Mouse (Mus musculus) monocyte, adult 2 months (primary cell): ENCODE measurements around the gene Myoc.
"Not testable (repeated sequence)": the region's sequence is repeated elsewhere in the genome, so short reads cannot be mapped to it uniquely, and the experiment has no call there.

Experiments
- DNase-seq, 2 experiments: peaks; one replicate each; pipeline ENCODE4 v3.0.0; 2022; ENCODE audit warnings: low spot score in 2 of 2, low read depth in 1 of 2

Gene Myoc

DNA sequence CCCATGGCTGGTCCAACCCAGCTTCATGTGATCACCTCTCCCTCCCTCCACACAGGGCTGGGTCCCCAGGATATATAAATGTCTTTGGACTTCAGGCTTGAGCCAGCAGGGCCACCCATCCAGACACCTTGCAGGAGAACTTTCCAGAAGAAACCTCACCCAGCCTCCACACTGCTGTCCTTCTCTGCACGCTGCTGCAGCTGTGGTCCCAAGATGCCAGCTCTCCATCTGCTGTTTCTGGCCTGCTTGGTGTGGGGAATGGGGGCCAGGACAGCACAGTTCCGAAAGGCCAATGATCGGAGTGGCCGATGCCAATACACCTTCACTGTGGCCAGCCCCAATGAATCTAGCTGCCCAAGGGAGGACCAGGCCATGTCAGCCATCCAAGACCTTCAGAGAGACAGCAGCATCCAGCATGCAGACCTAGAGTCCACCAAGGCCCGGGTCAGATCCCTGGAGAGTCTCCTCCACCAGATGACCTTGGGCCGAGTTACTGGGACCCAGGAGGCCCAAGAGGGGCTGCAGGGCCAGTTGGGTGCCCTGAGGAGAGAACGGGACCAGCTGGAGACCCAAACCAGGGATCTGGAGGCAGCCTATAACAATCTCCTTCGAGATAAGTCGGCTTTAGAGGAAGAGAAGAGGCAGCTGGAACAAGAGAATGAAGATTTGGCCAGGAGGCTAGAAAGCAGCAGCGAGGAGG lies at the start of gene Myoc:
Gene Myoc, plus strand, starts transcription at position 105 of the 700 bp plus-strand sequence.
- no peak for DNase-seq

DNA sequence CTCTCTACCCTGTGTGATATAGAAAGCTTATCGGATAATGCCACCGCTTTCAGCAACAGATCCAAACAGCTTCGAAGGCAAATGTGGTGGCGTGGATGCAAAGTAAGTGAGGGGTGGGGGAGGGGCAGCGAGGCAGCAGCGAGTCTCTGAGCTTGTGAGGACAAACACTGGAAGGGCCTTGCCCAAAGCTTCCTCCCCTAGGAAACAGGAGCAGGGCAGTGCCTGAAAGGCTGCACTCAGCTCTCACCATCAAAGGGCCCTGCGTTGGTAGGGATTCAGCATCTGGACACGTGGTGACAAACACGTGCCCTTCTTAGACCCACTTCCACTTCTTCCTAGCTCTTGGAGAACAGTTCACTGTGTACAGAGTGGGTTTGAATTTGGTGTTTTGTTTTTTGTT lies 49.5 kb upstream of the Myoc start:
- no peak for DNase-seq

DNA sequence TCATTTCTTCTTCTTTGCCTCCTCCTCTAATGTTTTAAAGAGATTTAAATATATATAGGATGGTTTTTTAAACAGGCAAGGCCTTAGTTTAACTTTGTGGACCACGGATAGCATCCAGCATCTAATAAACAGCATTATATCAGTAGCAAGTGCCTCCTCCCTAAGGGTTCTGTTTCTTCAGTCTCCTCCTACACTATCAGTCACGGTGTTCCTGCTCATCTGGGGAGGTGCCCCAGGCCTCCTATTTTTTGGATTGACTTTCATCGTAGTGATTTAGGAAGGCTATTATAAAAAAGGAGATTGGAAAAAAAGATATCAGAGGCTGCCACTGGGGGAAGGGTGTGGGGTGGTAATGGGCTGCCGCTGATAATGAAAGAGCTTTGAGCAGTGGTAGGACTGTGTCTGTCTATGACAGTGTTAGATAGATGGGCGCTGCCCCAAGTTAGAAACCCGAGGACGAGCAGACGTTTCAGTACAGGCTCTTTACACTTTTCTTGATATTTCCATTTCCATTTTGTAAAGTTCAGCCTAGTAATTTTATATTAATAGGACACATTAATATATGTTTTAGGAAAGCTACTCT lies 48.4 kb upstream of the Myoc start:
- DNase-seq: no peak

DNA sequence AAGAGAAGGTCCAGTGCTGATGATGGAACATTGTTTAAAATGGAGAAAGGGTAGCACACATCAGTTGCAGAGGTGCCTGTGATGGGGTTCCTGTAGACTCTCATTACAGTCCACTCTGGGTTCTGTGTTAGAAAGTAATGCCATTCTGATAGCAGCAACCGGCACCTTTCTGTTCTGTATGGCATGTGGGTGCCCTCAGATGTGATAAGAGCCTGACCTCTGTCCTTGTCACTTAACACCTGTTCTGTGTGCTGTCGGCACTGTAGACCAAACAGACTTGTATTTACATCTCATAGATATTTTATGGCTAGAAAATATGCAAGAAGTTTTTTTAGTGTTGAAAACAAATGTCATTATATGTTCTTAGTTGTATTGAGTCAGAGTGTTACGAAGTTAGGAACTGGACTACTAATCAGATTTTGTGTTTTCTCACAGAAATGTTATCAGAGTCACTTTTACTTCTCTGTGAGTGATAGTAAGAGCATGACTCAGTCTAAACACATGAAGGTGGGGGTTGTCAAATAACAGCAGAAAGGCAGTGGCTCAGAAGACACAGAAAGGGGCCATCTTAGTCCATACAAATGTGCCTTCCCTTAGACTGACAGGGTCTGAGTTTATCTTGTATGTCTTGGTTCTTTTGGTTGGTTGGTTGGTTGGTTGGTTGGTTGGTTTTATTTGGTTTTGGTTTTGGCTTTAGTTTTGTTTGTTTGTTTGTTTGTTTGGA lies 41.4 kb upstream of the Myoc start:
- no peak for DNase-seq

DNA sequence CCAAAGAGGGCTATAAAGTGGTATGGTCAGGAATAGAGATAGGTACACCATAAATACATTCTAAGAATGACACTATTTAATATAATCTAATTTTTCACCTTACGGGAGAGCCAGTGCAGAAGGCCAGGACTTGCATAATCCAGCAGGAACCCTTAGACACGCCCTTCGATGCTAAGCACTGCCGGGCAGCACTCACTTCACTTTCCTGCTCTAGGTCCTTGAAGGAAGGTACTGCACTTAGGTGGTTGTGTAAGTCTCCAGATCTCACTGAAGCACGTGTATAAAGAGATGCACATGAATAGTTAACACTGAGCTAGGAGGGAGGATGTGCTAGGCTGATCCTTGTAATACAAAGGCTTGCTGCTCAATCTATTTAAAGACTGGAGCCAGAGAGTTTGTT lies 39.3 kb upstream of the Myoc start:
- no peak for DNase-seq

DNA sequence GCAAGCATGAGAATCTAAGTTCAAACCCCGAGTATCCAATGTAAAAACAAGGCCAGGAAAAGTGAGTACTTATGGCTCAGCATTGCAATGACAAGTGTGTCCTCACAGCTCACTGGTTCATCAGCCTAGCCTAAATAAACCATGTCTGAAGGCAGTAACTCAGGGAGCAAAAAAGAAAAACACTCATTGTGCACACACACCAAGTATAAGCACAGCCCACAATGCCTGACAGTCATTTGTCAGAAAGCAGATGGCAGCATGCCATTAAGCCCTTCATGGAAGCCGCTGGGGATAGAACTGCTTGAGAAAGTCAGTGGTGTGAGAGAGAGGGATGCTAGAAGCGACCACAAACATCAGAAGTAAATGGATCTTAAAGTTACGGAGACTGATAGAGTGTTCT lies 37.7 kb upstream of the Myoc start:
- DNase-seq: no peak

DNA sequence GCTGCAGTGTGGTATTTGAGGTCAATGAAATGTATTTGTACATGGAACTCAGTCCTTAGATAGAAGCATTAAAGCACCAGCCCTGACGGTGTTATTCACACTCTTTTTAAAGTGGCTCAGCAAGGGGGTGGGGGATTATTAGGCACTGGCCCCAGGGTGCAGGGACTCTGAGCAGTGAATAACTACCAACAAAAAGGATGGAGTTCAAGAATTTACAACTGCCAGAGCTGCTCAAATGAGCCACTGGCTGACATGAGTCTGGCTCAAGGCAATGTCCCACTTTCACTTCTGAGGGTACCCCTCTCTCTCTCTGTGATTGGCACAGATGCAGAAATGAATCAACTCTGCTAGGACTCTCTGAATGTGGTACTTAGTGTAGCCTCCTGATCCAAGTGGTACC lies 30.8 kb upstream of the Myoc start:
- no peak for DNase-seq

DNA sequence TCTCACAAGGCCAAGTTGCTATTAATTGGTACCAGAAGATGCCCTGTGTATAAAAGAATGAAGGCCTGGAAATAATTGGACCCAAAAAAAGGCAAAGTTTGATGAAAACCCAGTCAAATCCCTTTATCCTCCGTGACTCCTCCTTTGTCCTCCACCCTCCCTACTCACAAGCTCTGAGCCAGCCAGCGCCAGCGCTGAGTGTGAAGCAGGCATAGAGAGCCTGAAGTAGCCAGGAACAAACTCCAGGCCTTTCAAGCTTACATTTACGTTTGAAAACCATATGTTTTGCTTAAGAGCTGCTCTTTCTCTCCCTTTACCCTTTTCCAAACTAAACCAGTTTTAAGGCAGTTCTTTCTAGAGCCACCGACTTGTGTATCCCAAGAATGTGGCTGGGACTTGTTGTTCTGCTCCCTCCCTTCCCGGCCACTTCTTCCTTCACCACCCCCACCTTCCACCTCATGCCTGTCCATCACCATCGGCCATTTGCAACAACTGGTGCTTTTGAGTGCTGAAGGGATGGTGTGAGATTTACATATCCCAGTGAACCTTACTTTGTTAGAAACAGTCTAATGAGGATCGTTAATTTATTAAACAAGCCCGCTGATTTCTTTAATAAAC lies 29.2 kb upstream of the Myoc start:
- DNase-seq: no peak

DNA sequence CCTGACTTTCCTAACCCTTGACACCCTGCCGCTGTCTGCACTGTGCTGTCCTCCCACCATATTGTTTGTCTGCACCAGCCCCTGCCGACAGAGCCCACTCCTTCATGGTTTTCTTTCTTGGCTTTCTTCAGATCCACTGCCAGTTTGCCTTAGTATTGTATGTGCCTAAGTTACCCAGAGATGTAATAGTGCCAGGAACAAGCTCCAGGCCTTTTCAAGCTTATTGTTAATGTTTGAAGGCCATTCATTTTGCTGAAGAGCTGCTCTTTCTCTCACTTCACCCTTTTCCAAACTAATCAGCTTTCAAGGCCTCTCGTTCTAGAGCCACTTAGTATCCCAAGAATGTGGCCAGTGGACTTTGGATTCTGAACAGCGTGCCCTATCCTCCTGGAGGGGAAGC lies 27.8 kb upstream of the Myoc start:
- no peak for DNase-seq

DNA sequence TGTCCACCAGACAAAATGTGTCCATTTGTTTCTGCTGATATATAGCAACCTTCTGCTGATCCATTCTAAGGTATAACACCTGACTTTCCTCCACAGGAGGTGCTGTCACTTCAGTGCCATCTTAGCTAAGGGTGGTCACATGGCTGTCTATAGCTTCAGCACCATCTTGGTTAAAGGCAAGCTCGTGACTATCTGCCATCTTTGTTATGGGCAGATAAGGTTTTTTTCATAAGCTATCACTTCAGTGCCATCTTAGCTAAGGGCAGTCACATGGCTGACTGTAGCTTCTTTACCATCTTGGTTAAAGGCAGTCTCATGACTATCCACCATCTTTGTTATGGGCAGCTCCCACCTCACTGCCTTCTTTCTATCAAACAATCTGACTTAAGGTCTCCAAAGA lies 23.4 kb upstream of the Myoc start:
- no peak for DNase-seq

DNA sequence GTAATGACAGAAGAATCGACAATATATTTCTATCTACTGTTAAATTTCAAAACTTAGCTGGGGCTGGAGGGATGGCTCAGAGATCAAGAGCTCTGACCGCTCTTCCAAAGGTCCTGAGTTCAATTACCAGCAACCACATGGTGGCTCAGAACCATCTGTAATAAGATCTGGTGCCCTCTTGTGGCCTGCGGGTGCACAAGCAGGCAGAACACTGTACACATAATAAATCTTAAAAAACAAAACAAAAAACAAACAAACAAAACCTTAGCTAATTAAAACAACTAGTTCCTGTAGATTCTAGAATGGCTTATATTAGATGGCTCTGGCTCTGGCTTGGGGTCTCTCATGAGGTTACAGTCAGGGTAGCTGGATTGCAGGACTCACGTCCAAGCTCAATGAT lies 18.5 kb upstream of the Myoc start:
- DNase-seq: no peak

DNA sequence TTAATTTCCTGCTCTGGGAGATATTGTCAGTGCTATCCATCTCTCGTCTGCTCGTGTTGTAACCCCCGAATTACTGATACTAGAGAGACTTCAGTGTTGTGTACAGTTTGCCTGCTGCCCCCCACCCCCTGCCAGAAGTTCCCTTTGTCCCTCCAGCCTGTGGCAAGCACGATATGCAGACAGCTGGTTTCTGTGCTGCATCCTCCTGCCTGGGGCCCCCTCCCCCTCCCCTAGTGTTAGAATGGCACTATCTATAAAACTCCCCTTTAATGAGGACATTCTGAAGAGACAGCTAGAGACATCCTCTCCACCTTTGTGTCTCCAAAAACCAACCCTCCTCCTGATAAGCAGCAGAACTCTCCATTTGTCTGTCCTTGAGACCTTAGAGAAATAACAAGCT lies 15.1 kb upstream of the Myoc start:
- no peak for DNase-seq

DNA sequence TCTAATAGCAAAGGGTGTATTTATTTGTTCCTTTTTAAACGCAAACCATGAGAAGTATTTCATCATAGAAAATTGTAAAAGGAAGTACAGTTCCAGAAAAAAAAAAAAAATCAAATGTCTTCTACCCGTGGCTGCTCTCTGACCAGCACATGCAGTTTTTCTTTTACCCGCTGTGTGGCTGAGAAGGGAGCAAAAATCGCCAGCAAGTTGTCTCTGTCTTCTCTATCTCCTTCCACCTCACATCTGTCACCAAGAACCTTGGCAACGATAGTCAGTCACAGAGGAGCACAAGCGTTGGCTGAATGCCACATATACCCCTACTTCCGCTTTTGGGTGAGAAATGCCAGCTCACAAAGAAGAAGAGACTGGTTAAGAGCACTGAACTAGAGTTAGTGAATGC lies 13.7 kb upstream of the Myoc start:
- peak; percentile 46 to 55 for DNase-seq

DNA sequence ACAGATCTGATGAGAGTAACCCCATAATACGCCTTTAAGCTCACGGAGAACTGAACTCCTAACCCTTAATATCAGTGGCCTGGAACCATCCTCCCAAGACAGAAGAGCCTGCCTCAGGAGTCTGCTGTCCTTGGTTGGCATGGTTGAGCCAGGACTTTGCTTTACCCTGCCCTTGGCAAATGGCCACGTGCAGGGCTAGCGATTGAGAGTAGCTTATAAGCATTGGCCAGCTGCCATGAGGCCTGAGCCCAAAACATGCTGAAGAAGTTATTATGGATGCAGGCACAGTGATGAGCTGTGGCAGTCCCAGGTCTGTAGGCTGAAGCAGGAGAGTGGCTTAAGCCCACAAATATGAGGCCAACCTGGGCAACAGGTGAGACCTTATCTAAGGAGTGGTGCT lies 11.1 kb upstream of the Myoc start:
- not testable (repeated sequence) for DNase-seq

DNA sequence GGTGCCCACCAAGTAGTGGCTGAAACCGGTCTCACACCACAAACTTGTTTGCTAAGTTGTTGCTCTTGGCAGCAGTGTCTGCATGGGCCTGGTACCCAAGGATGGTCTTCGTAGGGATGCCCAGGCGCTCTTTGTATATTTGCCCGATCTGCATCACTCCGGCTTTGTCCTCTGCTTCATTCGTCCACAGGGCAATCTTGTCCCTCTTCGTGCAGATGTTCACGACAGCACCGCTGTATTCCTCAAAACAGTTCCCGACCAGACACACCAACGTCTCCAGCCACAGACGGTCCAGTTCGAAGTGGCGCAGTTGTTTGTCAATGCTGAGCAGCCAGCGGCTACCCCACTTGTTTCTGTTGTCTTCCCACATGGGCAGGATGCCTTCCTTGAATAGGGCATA lies 10.6 kb upstream of the Myoc start:
- not testable (repeated sequence) for DNase-seq

DNA sequence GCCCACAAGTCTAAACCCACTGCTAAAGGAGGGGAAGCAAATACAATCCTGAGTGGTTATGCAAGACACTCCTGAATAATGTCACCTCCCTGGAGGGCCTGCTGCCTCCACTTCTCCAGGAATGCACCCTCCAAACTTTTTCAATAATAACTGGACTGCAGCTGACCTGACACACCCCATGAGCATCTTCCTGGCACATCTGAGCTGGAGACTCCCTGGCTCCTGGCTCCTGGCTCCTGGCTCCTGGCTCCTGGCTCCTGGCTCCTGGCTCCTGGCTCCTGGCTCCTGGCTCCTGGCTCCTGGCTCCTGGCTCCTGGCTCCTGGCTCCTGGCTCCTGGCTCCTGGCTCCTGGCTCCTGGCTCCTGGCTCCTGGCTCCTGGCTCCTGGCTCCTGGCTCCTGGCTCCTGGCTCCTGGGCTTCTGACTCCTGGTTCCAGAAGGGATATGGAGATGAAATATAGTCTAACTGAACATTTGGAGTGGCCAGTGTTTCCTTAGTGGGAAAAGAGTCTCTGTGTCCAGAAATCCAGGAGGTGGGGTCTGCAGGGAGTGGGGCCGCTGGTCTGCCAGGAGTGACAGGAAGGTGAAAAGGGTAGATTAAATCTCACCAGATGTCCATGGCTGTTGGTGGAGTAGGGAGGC lies 3.5 kb upstream of the Myoc start:
- DNase-seq: not testable (repeated sequence)

DNA sequence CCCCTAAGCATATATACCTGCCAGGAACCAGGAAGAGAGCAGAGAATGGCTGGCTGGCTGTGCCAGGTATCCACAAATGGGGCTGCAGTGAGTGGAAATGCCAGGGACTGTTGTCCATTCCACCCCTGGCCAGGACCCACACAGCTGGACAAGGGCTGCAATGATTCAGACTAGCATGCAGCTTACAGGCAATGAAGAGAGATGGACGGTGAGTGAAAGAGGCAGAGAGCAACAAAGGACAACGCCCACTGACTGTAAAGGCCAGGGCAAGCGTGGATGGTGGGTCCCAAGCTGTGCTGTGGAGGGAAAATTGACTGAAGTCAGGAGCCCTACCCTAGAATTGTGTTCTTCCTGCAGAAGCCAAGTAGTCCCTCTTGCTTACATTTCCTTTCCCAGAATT lies 2.4 kb upstream of the Myoc start:
- no peak for DNase-seq

DNA sequence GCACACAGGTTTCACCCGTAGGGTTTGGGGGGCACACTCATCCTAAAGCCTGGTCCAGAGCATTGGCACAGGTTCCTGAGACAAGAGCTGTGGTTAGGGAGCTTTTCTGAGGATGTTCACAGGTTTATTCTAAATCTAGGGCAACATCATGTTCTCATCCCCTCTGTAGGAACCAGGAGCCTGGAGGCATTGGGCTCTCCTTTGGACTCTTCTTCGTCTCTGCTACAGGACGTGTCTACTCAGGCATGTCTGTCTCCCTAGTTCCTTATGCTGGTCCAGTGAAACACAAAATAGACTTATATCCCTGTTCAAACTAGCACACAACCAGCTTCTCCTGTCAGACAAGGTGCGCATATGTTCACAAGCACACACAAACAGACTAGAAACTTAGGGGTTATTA lies 420 bp upstream of the Myoc start:
- DNase-seq: no peak

DNA sequence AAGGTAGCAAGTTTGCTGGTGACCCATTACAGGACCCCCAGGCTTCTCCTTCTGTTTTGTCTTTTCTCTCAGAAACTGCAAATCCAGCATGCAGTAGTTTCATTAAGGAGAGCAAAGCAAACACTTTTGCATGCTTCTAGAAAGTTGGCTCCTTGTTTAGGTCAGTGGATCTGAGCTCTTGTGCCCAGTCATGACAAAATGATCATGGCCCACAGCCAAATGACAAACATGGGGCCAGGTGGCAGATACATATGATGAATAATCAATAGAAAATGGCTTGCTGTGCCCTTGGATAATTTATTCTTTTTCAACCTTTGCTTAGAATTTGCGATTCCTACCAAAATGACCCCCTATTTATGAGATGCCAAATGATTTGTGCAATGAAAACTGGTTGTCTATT lies 906 bp downstream of the Myoc start:
- no peak for DNase-seq

DNA sequence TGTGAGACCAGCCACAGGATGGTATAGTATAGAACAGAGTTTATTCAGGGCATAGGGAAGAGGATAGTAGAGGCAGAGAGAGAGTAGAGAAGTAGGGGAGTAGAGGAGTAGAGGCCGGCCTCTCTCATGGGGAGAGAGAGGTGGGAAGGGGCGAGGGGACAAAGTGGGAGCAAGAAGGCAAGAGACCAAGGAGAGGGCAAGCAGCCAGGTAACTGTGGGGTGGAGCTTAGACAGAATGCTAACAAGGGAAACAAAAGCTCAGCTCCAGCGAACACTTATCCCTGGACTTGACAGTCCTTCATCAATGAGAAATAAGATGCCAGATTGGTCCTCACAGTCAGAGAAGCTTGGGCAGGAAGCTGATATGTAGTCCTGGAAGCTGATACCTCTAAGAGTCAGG lies 3.6 kb downstream of the Myoc start:
- no peak for DNase-seq

DNA sequence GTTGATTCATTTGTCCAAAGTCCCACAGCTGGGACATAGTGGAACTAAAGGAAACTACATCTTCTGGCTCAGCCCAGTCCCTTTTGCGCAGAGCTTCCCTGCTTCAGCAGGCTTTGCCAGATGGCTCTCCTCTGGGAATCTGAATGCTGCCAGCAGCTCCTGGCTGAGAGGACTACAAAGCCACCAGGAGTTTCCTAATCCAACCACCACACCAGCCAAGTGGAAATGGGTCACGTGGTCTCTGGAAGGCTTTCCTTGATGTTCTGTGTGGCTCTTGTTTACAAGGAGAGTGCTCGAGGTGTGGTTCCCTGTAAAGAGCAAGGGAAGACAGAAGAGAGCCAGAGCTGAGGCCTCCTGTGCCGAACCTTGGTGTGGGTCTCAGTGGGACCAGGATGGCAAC lies 4.8 kb downstream of the Myoc start:
- DNase-seq: no peak
